Mouse (Mus musculus): ENCODE results near the gene Erp27. TPM values are rescaled to one million over a fixed set of nuclear protein-coding genes. Genes with fewer than 3 reads are reported as not detected.

Gene Erp27
- polyA plus RNA-seq, 1 experiment from 2014 or later, result 0.65 TPM

DNA sequence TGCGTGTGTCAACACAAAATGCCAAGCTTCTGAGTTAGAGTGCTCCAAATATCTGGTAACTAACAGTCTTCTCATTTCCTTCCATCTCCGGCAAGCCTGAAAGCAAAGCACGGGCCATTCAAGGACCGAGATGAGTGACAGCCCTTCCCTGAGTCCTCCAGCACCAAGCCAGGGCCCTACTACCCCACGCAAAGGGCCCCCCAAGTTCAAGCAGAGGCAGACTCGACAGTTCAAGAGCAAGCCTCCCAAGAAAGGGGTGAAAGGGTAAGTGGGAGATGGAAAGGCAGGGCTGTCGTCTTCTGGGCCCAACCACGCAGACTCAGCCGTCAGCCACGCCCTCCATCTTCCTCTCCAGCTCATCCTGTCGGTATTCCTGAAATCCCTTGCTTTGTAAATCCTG lies 37.2 kb upstream of the Erp27 start:
- no peaks in the 10 kb centered on the region for H3K36me3 ChIP-seq (ENCODE audit: control insufficient read depth, insufficient read depth, low read length)
- H3K27me3 ChIP-seq (ENCODE audit: control insufficient read depth, insufficient read depth, low read length), result no peaks in the 10 kb centered on the region
- no peak overlapping the region for H3K4me3 ChIP-seq (ENCODE audit: low read depth, low read length)
- H3K9ac ChIP-seq (ENCODE audit: low read length), result no peak overlapping the region
- TF ChIP-seq EP300 (optimal IDR thresholded peaks at IDR 0.05) (no peak), CTCF (IDR thresholded peaks at IDR 0.05; ENCODE audit: low read depth) (no peak)
- ATAC-seq (ENCODE audit: low FRiP score, low TSS enrichment) (no peak), DNase-seq (ENCODE audit: low spot score) (no peak)
- H3K4me2 ChIP-seq (replicated peaks; ENCODE audit: low read depth), result no peak overlapping the region
- H3K4me1 ChIP-seq (replicated peaks; ENCODE audit: control insufficient read depth, insufficient read depth), result no peaks in the 10 kb centered on the region
- no peak overlapping the region for H3K27ac ChIP-seq (replicated peaks)
- WGBS, result 49% methylated on average over 11 of the region's 11 CpGs
- no peaks in the 10 kb centered on the region for H3K9me3 ChIP-seq (ENCODE audit: control insufficient read depth, low read length)

DNA sequence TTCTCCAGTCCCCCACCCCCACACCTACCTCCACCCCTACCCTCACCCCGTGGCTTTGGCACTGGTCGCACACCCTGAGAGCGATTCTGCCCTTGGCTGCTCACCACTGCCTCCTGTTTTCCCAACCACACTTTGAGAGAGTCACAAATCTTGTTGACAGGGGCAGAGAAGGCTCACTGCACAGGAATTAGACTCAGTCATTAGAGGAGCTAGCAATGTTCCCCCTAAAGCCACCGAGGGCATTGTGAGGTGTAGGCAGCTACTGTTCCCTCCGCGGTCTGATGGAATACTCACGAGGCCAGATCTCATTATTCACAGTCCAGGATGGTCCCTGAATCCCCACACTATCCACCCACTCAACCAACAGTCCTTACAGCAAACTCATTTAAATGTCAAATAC lies 35.1 kb upstream of the Erp27 start:
- no peak for ATAC-seq (ENCODE audit: low FRiP score, low TSS enrichment)

DNA sequence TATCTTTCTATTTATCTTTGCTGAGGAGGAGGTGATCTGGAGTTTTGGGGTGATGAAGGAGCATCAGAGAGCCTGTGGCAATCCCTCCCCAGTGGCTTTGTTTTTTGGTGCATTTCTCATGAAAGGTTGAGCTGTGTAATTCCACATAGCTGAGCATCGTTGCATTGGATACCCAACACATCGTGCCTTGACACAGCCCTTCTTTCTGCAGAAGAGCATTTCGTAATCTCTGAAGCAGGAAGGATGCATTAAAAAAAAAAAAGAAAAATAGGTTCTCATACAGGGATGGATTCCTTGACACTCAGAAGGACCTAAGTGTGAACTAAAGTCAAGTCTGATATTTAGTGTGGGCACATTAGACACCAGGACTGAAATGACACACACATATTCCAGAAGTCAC lies 33.3 kb upstream of the Erp27 start:
- no peak for DNase-seq (ENCODE audit: low spot score)
- Histone ChIP-seq H3K27me3 (ENCODE audit: control insufficient read depth, insufficient read depth, low read length) (no peaks in the 10 kb centered on the region), H3K9me3 (ENCODE audit: control insufficient read depth, low read length) (no peaks in the 10 kb centered on the region), H3K4me1 (replicated peaks; ENCODE audit: control insufficient read depth, insufficient read depth) (no peaks in the 10 kb centered on the region), H3K36me3 (ENCODE audit: control insufficient read depth, insufficient read depth, low read length) (no peaks in the 10 kb centered on the region), H3K9ac (ENCODE audit: low read length) (no peak overlapping the region), H3K27ac (replicated peaks) (no peak overlapping the region), H3K4me3 (ENCODE audit: low read depth, low read length) (no peak overlapping the region), H3K4me2 (replicated peaks; ENCODE audit: low read depth) (no peak overlapping the region)
- WGBS, result 86% methylated on average over 3 of the region's 3 CpGs
- TF ChIP-seq EP300 (optimal IDR thresholded peaks at IDR 0.05), result no peak
- TF ChIP-seq CTCF (IDR thresholded peaks at IDR 0.05; ENCODE audit: low read depth), result no peak
- no peak for ATAC-seq (ENCODE audit: low FRiP score, low TSS enrichment)

More for the DNA sequence above, 35.1 kb upstream of the Erp27 start:
- no peak overlapping the region for H3K4me3 ChIP-seq (ENCODE audit: low read depth, low read length)
- H3K9ac ChIP-seq (ENCODE audit: low read length), result no peak overlapping the region
- WGBS, result 59% methylated on average over 7 of the region's 7 CpGs
- H3K36me3 ChIP-seq (ENCODE audit: control insufficient read depth, insufficient read depth, low read length), result no peaks in the 10 kb centered on the region
- no peaks in the 10 kb centered on the region for H3K27me3 ChIP-seq (ENCODE audit: control insufficient read depth, insufficient read depth, low read length)
- H3K27ac ChIP-seq (replicated peaks), result no peak overlapping the region
- H3K4me2 ChIP-seq (replicated peaks; ENCODE audit: low read depth), result no peak overlapping the region
- TF ChIP-seq CTCF (IDR thresholded peaks at IDR 0.05; ENCODE audit: low read depth), result no peak
- no peak for TF ChIP-seq EP300 (optimal IDR thresholded peaks at IDR 0.05)
- no peaks in the 10 kb centered on the region for H3K4me1 ChIP-seq (replicated peaks; ENCODE audit: control insufficient read depth, insufficient read depth)
- DNase-seq (ENCODE audit: low spot score), result no peak
- H3K9me3 ChIP-seq (ENCODE audit: control insufficient read depth, low read length), result no peaks in the 10 kb centered on the region

DNA sequence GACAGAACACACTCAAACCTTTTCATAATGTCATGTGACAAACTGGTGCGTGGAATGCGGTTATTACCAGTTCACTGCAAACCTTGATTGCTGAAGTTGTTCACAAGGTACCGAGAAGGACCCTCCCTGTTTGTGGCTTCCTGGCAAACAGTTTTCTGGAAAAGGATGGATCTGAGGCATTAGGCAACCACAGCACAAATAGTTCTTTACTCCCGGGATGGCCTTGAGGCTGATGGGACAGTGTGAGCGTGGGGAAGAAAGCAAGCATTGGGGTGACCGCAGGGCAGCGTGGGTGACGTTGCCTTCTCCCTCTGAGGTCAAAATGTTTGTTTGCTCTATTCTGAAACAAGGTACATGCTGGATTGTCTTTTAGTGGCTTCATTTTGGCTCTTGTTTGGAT lies 32.7 kb upstream of the Erp27 start:
- TF ChIP-seq CTCF (IDR thresholded peaks at IDR 0.05; ENCODE audit: low read depth), result no peak
- TF ChIP-seq EP300 (optimal IDR thresholded peaks at IDR 0.05), result no peak
- 80% methylated on average over 8 of the region's 8 CpGs for WGBS

DNA sequence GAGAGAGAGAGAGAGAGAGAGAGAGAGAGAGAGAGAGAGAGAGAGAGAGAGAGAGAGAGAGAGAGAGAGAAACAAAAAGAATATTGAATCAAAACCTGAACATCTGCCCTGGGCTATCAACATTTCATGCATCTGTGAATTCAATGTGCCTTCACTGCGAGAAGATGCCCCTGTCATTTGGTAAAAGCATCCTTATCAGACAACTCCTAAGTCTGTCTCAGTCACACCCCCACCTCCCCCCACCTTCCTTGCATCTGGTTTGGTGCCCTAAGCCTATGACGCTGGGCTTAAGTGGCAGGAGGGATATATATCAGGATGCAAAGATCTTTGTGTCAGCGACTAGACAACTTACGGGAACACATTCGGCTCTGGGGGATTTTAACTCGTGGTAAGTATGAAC lies 32.2 kb upstream of the Erp27 start:
- TF ChIP-seq EP300 (optimal IDR thresholded peaks at IDR 0.05), result no peak
- no peak for TF ChIP-seq CTCF (IDR thresholded peaks at IDR 0.05; ENCODE audit: low read depth)
- ATAC-seq (ENCODE audit: low FRiP score, low TSS enrichment), result no peak
- no peak overlapping the region for H3K4me3 ChIP-seq (ENCODE audit: low read depth, low read length)
- no peak overlapping the region for H3K9ac ChIP-seq (ENCODE audit: low read length)
- WGBS, result 75% methylated on average over 6 of the region's 6 CpGs
- H3K27ac ChIP-seq (replicated peaks), result no peak overlapping the region
- no peak for DNase-seq (ENCODE audit: low spot score)
- H3K9me3 ChIP-seq (ENCODE audit: control insufficient read depth, low read length), result no peaks in the 10 kb centered on the region
- no peaks in the 10 kb centered on the region for H3K4me1 ChIP-seq (replicated peaks; ENCODE audit: control insufficient read depth, insufficient read depth)
- no peak overlapping the region for H3K4me2 ChIP-seq (replicated peaks; ENCODE audit: low read depth)
- H3K36me3 ChIP-seq (ENCODE audit: control insufficient read depth, insufficient read depth, low read length), result no peaks in the 10 kb centered on the region
- no peaks in the 10 kb centered on the region for H3K27me3 ChIP-seq (ENCODE audit: control insufficient read depth, insufficient read depth, low read length)

More for the DNA sequence above, 32.7 kb upstream of the Erp27 start:
- Histone ChIP-seq H3K27ac (replicated peaks) (no peak overlapping the region), H3K4me3 (ENCODE audit: low read depth, low read length) (no peak overlapping the region), H3K36me3 (ENCODE audit: control insufficient read depth, insufficient read depth, low read length) (no peaks in the 10 kb centered on the region), H3K27me3 (ENCODE audit: control insufficient read depth, insufficient read depth, low read length) (no peaks in the 10 kb centered on the region), H3K9me3 (ENCODE audit: control insufficient read depth, low read length) (no peaks in the 10 kb centered on the region), H3K4me1 (replicated peaks; ENCODE audit: control insufficient read depth, insufficient read depth) (no peaks in the 10 kb centered on the region), H3K9ac (ENCODE audit: low read length) (no peak overlapping the region), H3K4me2 (replicated peaks; ENCODE audit: low read depth) (no peak overlapping the region)
- ATAC-seq (ENCODE audit: low FRiP score, low TSS enrichment) (no peak), DNase-seq (ENCODE audit: low spot score) (no peak)

GRCm38 (mm10) chr6:136952930-136953329 lies 30.9 kb upstream of the Erp27 start:
- no peaks in the 10 kb centered on the region for H3K9me3 ChIP-seq (ENCODE audit: control insufficient read depth, low read length)
- ATAC-seq (ENCODE audit: low FRiP score, low TSS enrichment) (no peak), DNase-seq (ENCODE audit: low spot score) (no peak)
- H3K9ac ChIP-seq (ENCODE audit: low read length), result no peak overlapping the region
- 81% methylated on average over 9 of the region's 9 CpGs for WGBS
- H3K4me2 ChIP-seq (replicated peaks; ENCODE audit: low read depth), result no peak overlapping the region
- no peak overlapping the region for H3K27ac ChIP-seq (replicated peaks)
- no peaks in the 10 kb centered on the region for H3K4me1 ChIP-seq (replicated peaks; ENCODE audit: control insufficient read depth, insufficient read depth)
- no peak overlapping the region for H3K4me3 ChIP-seq (ENCODE audit: low read depth, low read length)
- H3K27me3 ChIP-seq (ENCODE audit: control insufficient read depth, insufficient read depth, low read length), result no peaks in the 10 kb centered on the region
- H3K36me3 ChIP-seq (ENCODE audit: control insufficient read depth, insufficient read depth, low read length), result no peaks in the 10 kb centered on the region
- no peak for TF ChIP-seq EP300 (optimal IDR thresholded peaks at IDR 0.05)
- no peak for TF ChIP-seq CTCF (IDR thresholded peaks at IDR 0.05; ENCODE audit: low read depth)

Measured in stomach, postnatal 0 days (tissue).